Mouse (Mus musculus) kidney, adult 2 months (tissue): Measurements from ENCODE around the gene Glrx5.

Experiments
- CTCF ChIP-seq: fragments of 200-500 bp; conservative IDR thresholded peaks from 2 replicates; pipeline ENCODE4 v1.5.1; 2011; ENCODE audit warnings: low read depth, mild to moderate bottlenecking, control low read depth, low read length, moderate library complexity, mixed read lengths; ENCODE audit not compliant: insufficient read depth, insufficient read length
- POLR2A ChIP-seq: fragments of 200-500 bp; IDR thresholded peaks from one replicate; pipeline ENCODE4 v1.6.1; 2011; ENCODE audit warnings: low read depth, low read length, control low read depth

DNA sequence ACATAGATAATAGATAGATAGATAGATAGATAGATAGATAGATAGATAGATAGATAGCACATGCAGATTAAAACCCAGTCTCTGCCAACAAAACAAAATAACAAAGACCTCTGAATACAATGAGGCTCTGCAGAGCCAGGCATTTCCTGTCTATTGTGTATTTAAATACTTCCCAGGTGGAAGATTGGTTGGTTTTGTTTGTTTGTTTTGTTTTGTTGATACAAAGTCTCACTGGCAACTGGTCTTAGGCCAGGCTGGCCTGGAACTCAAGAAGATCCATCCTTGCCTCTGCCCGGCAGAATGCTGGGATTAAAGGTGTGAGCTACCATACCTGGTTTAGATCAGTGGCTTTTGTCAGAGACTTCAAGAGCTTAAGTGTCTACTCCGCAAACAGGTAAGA is 44.7 kb downstream of the Glrx5 start:
- TF ChIP-seq POLR2A: no peak
- TF ChIP-seq CTCF: no peak
